Mouse (Mus musculus) spleen, adult 2 months (tissue): ENCODE measurements at regions not wholly inside any gene's neighbourhood (a gene's known extent, or its start where the extent isn't known, plus 50 kb on each side); places are given as distances from the start of the nearest gene placed in this dataset.

Experiments used
- CTCF ChIP-seq: fragments of 200-500 bp; IDR thresholded peaks from 2 replicates; pipeline ENCODE4 v1.5.1; 2011; ENCODE audit warnings: mild to moderate bottlenecking, inconsistent platforms; ENCODE audit not compliant: insufficient read depth, insufficient read length, insufficient replicate concordance; ENCODE audit errors: extremely low read depth
- POLR2A ChIP-seq: fragments of 200-500 bp; IDR thresholded peaks from 2 replicates; pipeline ENCODE4 v1.6.1; 2011; ENCODE audit warnings: low read depth, low read length, inconsistent platforms

- no peak for TF ChIP-seq CTCF
- TF ChIP-seq POLR2A = no peak
These were observed 104.6 kb downstream of the Psmg1 start for GRCm38 (mm10) chr16:95886131-95886530.
